Mouse (Mus musculus) brain, adult 2 months (tissue): ENCODE results near the gene Rarres2.

Source experiments
- DNase-seq: peaks from one replicate; pipeline ENCODE4 v3.0.0; 2011; ENCODE audit warnings: low read depth, low spot score

Rarres2 gene

DNA sequence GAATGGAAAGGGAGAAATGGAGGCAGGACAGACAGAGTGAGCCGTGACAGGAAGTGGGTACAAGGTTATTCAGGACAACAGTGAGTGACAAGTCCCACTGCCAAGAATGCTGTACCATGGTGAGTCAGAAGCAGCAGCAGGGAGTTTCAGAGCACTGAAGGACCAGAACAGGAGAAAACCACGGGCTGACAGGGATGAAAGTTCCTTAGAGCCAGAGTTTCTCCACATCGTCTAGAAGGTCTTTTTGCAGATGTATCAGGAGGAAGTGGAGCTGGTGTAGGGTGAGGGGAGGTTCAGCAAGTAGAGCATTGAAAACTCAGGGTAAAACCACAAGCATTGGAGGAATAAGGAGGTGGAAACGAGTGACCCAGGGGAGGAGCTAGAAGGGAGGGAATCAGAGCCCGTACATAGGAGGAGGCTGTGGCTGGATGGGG lies 6.6 kb upstream of the Rarres2 start:
- DNase-seq: peak; percentile 51

DNA sequence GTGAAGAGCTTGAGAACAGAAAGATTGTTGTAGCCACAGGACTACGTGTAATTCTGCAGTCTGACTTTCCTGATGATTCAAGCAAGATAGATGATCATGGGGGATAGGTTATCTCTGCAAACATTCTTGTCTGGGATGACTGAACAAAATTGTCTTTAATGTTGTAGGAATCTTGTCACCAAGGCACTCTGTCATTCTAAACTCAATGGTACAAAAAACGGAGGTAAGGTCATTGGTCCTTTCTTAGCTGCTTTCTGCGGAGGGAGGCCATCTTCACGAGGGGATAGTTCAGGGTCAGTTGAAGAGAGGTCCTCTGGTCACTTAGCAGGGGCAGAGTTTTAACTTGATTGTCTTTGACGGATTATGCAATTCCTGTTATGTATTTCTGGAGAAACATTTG lies 6.1 kb upstream of the Rarres2 start:
- no peak for DNase-seq

DNA sequence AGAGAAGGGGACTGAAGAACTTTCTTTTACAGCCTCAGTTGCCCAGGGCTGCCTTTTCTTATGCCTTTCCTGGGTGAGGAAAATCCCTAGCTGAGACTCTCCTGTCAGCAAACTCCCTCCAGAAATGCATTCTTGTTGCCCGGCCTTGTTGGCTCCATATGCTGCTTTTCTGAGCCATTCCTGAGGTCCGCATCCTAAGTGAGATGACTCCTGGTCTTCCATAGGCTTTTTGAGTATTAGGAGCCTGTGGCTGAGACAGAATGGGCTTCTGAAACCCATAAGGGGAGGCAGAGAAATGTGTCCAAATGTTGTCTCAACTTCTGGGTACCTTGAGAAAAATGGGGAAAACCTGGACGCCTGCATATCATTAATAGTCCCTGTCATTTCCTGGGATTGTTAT lies 1.4 kb upstream of the Rarres2 start:
- no peak for DNase-seq

DNA sequence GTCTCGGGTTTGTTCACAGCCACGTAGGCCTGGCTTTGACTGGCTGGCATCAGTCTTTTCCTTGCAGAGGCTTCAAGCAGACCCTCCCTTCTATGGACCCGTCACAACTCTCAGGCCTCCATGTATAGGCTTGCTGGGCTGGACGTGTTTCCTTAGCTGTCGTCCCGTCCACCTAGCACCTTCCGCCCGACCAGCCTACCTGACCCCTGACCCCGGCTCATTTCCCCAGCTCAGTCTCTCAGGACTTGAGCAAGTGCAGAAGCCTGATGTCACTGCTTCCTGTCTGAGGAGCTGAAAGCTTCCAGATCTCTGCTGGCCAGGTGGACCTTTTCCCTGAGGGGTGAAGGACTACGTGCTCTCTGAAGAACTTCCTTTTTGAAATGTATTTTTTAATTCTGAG lies 691 bp upstream of the Rarres2 start:
- no peak for DNase-seq

DNA sequence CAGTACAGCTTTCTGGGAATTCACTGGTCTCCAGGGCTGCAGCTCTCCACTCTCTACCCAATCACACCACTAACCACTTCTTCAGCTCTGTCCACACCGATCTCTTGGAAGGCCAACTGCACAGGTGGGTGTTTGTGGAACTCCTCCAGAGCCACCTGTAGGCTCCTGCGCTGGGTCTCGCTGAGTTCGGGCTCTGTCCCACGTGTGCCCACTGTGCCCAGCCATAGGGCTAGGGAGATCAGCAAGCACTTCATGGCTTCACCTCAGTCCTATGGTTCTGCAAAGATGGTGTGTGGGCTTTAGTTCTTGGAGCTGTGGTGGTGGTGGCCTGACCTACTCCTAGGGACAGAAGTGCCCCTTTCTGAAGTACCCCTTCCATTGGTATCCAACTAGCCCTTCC lies 575 bp downstream of the Rarres2 start:
- DNase-seq: no peak

DNA sequence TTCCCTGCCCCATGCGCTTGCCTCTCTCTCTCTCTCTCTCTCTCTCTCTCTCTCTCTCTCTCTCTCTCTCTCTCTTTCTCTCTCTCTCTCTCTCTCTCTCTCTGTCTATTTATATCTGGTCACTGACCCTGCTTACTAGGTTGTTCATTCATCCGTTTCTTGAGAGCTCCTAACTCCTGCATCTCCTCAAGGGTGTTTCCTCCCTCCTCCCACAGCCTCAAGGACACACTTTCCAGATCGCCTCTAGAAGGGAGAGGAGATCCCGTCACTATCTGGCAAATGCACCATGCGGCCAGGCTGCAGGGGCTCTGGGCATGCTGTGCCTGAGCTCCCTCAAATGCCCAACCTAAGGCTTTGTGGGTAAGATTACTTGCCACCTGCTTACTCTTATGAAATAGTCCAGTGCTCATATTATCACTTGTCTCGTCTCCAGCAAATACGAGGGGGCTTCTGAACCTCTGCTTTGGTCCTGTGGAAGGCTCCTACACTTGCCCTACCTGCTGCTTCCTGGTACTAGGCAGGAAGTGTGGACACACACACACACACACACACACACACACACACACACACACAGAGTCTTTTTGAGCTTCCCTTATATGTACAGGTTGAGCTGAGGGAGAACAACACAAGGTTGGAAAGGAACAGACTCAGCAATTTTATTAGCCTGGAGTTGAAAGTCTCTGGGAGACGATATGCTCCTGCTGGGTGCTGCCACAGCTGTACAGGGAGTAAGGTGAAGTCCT lies 3.4 kb downstream of the Rarres2 start:
- peak; percentile 25 for DNase-seq

DNA sequence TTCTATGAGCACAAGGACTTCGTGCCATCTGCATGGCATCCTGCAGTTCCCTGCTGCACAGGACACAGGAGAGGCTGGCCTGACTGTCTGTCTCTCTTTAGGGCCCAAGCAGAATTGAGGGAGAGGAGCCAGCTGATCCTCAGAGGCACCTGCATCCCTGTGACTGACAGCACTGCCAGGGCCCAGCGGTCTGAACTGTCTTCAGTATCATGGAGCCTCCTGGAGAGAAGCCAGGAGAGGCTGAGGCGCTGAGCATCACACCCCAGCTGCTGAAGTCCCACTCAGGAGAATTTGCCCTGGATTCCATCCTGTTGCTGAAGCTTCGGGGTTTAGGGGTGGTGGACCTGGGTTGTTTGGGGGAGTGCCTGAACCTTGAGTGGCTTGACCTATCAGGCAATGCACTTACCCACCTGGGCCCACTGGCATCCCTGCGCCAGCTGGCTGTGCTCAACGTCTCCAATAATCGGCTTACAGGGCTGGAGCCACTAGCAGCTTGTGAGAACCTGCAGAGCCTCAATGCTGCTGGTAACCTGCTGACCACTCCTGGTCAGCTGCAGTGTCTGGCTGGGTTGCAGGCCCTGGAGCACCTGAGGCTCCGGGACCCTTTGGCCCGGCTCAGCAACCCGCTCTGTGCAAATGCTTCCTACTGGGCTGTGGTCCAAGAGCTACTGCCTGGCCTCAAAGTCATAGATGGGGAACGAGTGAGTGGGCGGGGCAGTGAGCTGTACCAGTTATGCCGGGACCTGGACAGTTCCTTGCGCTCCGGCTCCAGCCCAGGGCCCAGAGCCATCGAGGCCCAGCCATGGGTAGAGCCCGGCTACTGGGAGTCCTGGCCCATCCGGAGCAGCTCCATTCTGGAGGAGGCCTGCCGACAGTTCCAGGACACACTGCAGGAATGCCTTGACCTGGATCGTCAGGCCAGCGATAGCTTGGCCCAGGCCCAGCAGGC lies 4.3 kb downstream of the Rarres2 start:
- peak; percentile 71 for DNase-seq

DNA sequence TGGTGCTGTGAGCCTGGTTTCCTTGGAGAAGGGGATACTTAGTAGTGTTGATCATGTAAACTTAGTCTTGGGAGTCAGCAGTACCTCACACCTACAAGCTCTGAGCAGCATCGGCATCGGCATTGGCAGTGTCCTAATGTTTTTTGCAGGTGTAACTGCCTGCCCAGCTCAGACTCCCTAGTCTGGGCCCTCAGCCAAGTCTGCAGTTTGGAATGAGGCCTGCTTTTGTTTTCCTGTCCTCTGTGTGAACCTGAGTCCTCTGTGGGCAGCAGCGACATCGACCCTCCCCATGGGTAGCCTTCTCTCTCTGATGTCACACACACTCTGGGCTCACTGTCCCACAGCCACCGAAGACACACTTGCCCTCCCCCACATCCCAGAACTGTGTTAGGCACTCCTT lies 6.3 kb downstream of the Rarres2 start:
- DNase-seq: peak; percentile 51

DNA sequence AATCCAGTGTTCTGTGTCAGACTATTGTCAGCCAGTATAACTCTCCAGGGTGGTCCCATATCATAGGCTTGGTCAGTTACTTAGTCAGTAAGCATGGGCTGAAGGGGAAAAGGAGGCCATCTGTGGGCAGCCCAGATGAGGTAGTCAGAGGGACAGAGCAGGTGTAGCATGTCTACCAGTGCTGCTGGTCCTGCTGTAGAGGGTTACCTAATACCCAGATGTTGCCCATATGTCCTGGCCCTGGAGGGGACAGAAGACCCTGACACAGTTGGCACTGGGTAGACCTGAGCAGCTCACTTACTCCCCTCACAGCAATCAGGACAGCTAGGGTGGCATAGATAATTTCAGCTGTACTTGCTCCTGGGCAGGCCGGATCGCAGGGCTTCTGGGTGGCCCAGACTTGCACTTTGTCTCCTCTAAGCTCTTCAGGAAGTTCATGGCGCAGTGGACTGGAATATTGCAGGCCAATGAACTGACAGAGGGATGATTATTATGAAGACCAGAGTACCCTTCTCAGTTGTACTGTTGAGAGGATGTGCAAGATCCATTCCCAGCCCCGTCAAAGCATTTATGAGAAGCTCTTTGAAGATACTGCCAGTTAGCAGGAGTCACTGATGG lies 6.8 kb downstream of the Rarres2 start:
- DNase-seq: no peak

DNA sequence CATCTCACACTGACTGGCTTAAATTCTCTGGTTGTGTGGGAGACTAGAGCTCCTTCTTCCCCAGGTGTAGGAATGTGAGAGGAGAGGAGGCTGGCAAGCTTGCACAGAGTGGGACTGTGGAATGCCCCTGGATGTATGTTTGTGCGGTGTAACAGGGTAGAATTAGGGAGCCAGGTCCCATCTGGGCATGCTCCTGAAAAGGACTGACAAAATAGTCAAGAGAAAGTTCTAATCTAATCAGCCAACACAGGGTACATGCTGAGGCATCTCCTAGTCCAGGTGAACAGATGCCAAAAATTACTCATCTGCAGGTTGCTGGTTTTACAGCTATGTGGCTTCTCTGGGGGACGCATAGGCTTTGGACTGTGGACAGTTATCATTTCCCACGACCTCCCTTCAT lies 16.6 kb downstream of the Rarres2 start:
- no peak for DNase-seq

DNA sequence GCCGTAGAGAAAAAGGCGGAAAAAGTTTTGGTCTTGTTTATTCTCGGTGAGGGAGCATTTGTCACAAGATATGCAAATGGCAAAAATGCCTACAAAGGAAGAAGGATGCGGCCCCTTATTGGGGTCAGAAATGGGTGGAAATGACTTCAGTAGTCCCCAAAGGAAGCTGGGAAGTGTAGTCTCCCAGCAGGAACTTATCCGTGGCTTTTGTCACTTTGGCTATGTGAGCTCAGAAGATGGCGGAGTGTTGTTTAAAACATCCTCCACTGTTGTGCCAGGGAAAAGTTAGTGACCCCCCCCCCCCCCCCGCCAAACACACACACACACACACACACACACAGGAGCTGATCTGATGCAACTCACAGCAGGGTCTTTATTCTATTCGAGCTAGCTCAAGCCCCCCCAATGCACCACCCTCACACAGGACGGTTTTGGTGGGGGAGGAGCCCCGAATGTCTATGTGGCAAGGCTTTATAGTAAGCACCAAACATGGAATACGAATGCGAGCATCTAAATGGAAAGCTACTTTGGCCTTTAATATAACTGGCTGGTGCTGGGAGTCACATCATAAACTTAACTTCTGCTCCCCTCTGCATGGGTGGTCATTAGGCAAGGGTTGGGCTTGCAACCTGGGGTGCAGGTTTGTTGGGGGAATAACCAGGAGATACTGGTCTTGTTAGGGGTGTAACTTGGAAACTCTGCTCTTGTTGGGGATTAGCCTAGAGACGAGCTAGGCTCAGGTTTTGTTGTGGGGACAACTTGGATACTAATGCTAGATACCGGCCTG lies 17.3 kb downstream of the Rarres2 start:
- DNase-seq: peak; percentile 97

DNA sequence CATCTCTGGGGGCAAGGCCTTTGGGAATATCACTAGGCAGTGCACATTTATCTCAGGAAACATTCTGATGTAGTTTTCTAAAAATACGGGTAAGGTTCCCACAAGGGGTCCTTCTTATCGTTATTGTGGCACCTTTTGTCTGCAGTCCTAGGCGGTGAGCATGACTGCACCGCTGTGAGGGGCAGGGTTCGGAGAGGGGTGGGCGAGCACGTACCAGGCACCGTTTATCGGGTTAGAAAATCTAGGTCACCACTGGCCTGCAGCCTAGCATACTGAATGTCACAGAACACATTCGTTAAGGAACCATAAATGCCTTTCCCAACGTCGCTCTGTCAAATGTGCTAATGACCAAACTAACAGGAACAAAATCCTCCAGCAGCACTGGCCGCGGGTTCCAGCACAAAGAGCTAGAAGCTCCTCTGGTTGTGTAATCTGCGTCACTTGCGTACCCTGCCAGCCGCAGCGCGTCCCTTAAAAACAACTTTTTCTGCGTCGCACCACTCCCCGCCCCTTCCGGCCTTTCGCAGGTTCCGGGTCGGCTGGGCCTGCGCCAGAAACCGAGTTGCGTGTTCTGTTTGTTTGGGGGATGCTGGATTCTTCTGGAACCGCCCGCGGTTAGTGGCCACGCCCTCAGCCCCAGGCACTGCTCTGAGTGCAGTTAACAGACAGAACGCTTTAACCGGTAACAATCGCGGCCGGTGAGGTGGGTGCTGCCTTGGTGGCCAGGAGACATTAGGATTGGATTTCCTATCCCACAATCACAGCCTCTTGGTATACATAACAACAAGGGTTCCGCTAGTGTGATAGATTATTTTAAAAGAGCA lies 18.1 kb downstream of the Rarres2 start, which contains the start of gene Lrrc61:
Lrrc61 (plus strand) TSS at position 517 of the 824 bp plus-strand sequence.
- DNase-seq: peak; percentile 99

DNA sequence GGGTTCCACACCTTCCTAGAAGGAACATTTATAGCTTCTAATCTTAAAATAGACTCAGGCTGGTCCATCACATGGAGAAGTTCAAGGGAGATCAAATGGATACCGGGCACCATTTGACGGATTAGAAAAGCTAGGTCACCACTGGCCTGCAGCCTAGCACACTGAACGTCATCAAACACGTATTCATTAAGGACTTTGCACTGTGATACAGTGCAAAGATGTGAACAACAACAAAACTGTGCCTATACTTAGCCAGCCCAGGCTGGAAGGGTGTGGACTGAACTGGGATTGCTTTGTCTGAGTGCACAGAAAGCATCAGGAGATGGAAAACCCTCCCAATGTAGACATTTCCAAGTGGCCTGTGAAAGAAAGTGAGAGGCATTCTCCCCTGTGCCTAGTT lies 18.8 kb downstream of the Rarres2 start:
- peak; percentile 46 for DNase-seq

DNA sequence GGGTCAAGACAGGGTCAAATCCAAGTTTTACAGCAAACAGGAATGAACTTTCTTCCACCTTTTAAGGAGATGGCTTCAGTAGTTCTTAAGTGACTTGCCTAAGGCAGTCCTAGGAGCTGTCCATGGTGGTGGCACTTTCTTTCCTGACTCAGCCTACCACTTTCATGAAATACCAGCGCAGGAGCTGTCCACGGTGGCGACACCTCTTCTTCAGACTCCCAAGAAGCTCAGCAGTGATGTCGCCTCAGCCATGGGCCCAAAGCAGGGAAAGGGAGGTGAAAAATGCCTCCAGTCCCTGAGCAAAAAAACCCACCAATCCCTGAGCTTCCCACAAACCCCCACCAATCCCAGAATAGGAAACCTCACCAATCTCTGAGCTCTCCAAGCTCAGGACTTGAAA lies 19.7 kb downstream of the Rarres2 start:
- no peak for DNase-seq

DNA sequence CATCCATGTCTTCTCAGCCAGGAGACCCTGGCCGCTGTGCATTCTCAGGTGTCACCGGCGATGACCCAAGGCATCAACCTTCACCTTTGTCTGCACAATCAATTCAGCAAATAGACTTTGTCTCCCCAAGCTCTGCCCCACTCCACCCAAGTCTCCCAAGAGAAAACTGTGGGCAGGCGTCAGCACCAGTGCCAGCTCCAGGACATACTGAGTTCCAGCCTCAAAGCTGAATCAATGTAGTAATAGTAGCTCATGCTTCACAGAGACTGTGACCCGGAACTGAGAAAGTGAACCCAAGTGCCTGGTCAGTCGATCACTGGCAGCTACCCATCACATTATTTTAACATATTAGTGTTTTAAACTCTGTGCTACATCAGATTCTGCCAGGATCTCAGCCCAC lies 24.3 kb downstream of the Rarres2 start:
- no peak for DNase-seq

DNA sequence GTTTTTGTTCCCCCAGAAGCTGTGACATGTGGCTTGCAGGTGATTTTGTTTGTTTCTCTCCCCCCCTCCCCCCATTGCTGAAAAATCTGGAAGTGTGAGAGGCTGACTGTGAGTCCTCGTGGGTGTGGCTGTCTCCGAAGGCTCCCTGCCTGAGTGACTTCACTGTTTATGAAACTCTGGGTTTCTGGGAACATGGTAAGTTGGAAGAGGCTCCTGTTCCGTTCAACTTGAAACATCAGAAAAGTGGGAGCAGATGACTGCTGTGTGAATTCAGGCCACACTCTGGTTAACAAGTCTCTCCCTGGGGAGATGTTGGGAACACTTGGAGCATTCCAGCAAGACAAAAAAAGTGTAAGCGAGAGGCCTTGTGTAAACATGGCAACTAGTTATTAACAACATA lies 25.7 kb downstream of the Rarres2 start:
- DNase-seq: no peak

DNA sequence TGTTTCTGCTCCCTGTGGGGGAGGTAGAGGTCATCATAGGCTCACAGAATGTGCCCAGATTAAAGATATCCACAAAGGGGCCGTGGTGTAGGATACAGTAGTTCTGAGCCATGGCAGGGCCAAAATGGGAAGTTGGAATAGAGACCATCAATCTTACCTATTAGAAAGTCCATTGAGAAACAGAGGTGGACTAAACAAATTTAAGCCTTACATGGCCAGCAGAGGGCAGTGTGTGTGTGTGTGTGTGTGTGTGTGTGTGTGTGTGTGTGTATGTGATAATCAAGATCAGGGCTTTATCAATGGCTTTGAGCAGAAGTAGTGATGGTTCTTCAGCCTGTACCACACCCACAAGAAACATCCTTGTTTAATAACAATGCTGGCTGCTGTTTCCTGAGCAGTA lies 26.3 kb downstream of the Rarres2 start:
- DNase-seq: peak; percentile 66

DNA sequence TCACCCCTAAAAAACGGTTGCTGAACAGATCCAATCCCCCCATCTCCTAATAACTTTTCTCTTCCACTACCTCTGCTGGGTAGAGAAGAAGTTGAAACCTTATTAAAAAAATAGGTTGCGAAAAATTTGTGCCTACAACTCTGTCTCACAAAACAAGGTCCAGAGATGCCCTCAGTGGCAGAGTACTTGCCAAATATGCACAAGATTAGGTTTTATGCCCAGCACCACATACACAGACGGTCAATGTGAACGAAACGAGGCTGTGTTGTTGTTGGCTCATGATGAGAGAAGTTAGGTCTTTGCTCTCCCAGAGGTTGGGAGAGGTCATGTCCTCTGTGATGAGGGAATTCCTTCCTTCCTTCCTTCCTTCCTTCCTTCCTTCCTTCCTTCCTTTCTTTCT lies 27.3 kb downstream of the Rarres2 start:
- no peak for DNase-seq

DNA sequence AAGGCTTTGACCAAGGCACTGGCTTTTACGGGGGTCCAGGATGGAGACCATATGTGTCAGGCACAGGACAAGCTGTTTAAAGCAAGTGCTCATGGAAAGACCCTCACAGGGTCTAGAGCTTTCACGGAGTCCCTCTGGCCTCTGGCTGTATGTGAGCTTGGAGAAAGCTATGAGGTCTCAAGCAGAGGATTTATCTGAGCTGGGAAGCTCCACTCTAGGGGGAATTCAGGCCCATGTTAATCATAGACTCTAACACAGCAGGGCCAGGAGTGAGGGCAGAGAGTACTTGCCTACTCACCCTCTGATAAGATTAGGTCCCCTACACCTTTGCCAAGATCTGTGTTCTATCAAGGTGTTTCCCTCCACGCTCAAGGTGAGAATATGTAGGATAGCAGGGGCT lies 30.0 kb downstream of the Rarres2 start:
- DNase-seq: no peak

DNA sequence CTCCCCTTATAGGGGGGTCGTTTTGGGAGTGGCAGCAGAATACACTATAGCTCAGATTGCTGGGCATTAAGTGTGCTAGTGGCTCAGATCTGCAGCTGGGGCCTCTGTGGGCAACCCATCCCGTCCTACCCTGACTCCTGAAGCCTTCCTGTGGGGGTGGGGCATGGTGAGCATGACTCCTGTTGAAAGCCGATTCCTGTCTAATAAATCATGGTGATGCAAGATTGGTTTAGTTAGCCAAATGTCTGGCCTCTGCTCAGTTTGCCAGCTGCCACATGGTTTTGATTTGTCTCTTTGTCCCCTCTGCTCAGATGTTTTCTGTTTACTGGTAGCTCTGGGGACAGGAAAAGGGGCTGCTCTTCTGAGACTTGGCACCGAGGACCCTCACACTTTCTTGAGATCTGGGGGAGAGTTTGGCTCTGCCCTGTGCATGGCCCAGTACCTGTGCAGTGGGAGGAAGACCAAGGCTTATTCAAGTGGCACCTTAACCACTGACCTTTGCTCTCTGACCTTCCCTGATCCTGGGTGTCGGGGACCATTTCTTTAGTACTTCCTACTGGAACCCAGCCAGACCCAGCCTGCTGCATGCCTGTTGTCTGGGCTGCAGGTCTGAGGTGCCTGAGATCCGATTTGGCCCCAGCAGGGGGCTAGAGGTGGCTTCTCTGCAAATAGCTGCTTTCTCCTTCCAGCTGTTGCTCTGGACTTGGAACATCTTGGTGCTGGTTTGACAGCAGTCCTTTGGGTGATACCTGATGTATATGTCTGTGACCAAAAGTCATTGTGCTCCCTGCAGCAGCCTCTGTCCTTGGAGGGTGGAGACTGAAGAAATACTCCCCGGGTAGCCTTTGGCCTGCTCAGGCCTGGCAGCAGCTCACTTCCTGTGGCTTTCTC lies 30.8 kb downstream of the Rarres2 start:
- no peak for DNase-seq
